Comparison of ENCODE assay signal across 8 mouse cellular contexts in the genomic region with DNA sequence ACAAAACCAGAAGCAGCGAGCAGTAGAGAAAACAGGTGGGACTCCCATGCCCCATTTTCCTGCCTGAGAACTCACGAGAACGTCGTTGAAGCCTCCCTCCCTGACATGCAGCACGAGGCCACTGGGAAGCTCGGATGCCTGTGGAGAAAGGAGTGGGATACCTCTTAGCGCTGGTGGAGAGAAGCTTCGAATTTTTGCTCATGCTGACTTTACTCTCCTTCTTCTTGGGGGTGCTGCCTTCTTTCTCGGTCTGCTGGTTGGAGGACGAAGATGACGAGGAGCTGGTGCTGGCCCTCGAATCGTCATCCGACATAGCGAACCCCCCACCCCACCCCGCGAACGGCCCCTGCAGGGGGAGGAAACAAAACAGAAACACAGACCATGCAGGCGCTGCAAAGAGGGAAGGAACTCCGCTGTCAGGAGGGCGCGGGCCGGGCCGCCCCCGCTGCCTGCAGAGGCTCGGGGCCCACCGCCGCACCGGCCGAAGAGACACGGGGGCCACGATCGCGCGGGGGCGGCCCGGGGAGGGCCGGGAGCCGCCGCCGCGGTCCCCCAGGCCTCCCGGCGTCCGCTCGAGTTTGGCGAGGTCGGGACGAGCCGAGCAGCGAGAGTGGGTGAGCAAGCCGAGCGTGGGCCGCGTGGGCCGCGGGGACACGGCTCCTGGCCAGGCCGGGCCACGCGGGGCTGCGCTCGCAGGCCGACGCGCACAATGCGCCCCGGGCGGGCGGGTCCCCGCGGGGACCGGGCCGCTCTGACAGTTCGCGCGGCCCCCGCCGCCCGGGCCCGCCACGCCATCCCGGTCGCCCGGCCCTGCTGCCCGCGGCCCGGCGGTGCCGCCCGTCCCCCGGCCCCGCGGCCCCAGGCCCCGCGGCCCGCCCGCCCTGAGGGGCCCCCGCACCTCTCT. TPM values are rescaled to one million over a fixed set of nuclear protein-coding genes. Genes with fewer than 3 reads are reported as not detected.
DNase-seq lines count a peak whose midpoint lies in the region; ATAC-seq and TF ChIP-seq lines count a peak whose summit lies in the region.

No protein-coding gene starts in this region.

- peak; percentile 60 for DNase-seq in MEL (ENCODE audit: low read depth, low spot score)
- DNase-seq in forebrain, postnatal 0 days = peak; percentile 65
- DNase-seq in hindbrain, embryonic 11.5 days (ENCODE audit: low spot score) = peak; percentile 52
- DNase-seq in left cerebral cortex, postnatal 14 days (ENCODE audit: low spot score in 2 of 2) = peak; percentile 24 to 45
- peak; percentile 52 for DNase-seq in right cerebral cortex, postnatal 25 days

- peak overlapping the region; percentile 96 for H3K9ac ChIP-seq in MEL (ENCODE audit: control insufficient read depth, low read depth, low read length, poor library complexity, severe bottlenecking)
- H3K9ac ChIP-seq in forebrain, postnatal 0 days = peak overlapping the region; percentile 97
- H3K9ac ChIP-seq in hindbrain, embryonic 11.5 days (ENCODE audit: low read depth, low read length) = peak overlapping the region; percentile 96

- peak overlapping the region; percentile 77 for H3K4me2 ChIP-seq in forebrain, postnatal 0 days (ENCODE audit: low read depth)
- H3K4me2 ChIP-seq in hindbrain, embryonic 11.5 days (replicated peaks; ENCODE audit: low read depth, low read length) = peak overlapping the region; percentile 81

- H3K4me1 ChIP-seq in MEL (ENCODE audit: control insufficient read depth in 1 of 2, insufficient read depth in 2 of 2, low read length in 2 of 2) = peaks cover 3 to 18% of the 10 kb centered on the region in 2 experiments; a peak in 3 of 4 replicates
- peaks cover 5% of the 10 kb centered on the region; the same call in 1 of the 2 replicates for H3K4me1 ChIP-seq in bone marrow macrophage, adult 2 months (ENCODE audit: control insufficient read depth, insufficient read depth, low read length)
- H3K4me1 ChIP-seq in forebrain, postnatal 0 days (ENCODE audit: insufficient read depth) = 0 out of 2 replicates have a peak, but pooled peaks cover 4% of the 10 kb centered on the region
- peaks cover 2% of the 10 kb centered on the region; the same call in 1 of the 2 replicates for H3K4me1 ChIP-seq in hindbrain, embryonic 11.5 days (replicated peaks; ENCODE audit: control insufficient read depth, insufficient read depth, low read length)
- H3K4me1 ChIP-seq in megakaryocyte, embryonic 14.5 days = peaks cover 50% of the 10 kb centered on the region

- TF ChIP-seq EP300 in MEL (IDR thresholded peaks at IDR 0.05; ENCODE audit: low read depth in 1 of 2, low read length in 2 of 2) = no peak

- ATAC-seq in forebrain, postnatal 0 days = peak; percentile 69
- ATAC-seq in hindbrain, embryonic 11.5 days (ENCODE audit: low FRiP score) = peak; percentile 51
- ATAC-seq in erythroid progenitor cell, adult 5-6 weeks (replicated peaks; ENCODE audit: low FRiP score, poor library complexity, severe bottlenecking) = no peak

- 3% methylated on average over 68 of the region's 99 CpGs for WGBS in forebrain, postnatal 0 days
- 1% methylated on average over 46 of the region's 99 CpGs for WGBS in hindbrain, embryonic 11.5 days

- no peaks in the 10 kb centered on the region for H3K9me3 ChIP-seq in MEL (replicated peaks; ENCODE audit: insufficient read depth, low read length)
- no peaks in the 10 kb centered on the region for H3K9me3 ChIP-seq in forebrain, postnatal 0 days (ENCODE audit: low read length)
- H3K9me3 ChIP-seq in hindbrain, embryonic 11.5 days (ENCODE audit: control insufficient read depth, low read length) = no peaks in the 10 kb centered on the region
- no peaks in the 10 kb centered on the region for H3K9me3 ChIP-seq in megakaryocyte, embryonic 14.5 days

- TF ChIP-seq RAD21 in MEL (IDR thresholded peaks at IDR 0.05; ENCODE audit: low read depth, low read length) = no peak

- H3K27ac ChIP-seq in MEL (ENCODE audit: control insufficient read depth, low read depth, low read length) = peak overlapping the region; percentile 45
- peak overlapping the region; percentile 20; the same call in 1 of the 2 replicates for H3K27ac ChIP-seq in bone marrow macrophage, adult 2 months (ENCODE audit: insufficient read depth, low read depth, low read length)
- peak overlapping the region; percentile 84 for H3K27ac ChIP-seq in forebrain, postnatal 0 days (ENCODE audit: low read depth, low read length)
- peak overlapping the region; percentile 78 for H3K27ac ChIP-seq in hindbrain, embryonic 11.5 days (ENCODE audit: low read depth, low read length)

- H3K4me3 ChIP-seq in MEL (ENCODE audit: control insufficient read depth in 1 of 2, insufficient read depth in 1 of 2, low read depth in 2 of 2, low read length in 2 of 2) = peak overlapping the region; percentile 83 to 94
- H3K4me3 ChIP-seq in bone marrow macrophage, adult 2 months (ENCODE audit: insufficient read depth, low read length) = peak overlapping the region; percentile 91
- H3K4me3 ChIP-seq in forebrain, postnatal 0 days (ENCODE audit: low read depth, low read length) = peak overlapping the region; percentile 82
- H3K4me3 ChIP-seq in hindbrain, embryonic 11.5 days (ENCODE audit: low read depth, low read length) = peak overlapping the region; percentile 96
- H3K4me3 ChIP-seq in megakaryocyte, embryonic 14.5 days (replicated peaks) = peak overlapping the region; percentile 95

- no peak for TF ChIP-seq POLR2A in MEL (IDR thresholded peaks at IDR 0.05; ENCODE audit: control insufficient read depth in 1 of 2, insufficient read depth in 1 of 2, low read depth in 1 of 2, low read length in 2 of 2, poor library complexity in 1 of 2)
- no peak for TF ChIP-seq POLR2A in bone marrow macrophage, adult 2 months (IDR thresholded peaks at IDR 0.05; ENCODE audit: borderline replicate concordance, low read depth, low read length)

- TF ChIP-seq CTCF in MEL (IDR thresholded peaks at IDR 0.05 in 2 of 3, conservative IDR thresholded peaks at IDR 0.05 in 1 of 3; ENCODE audit: control insufficient read depth in 1 of 3, insufficient read depth in 1 of 3, low read depth in 2 of 3, low read length in 3 of 3, poor library complexity in 1 of 3, severe bottlenecking in 1 of 3) = no peak
- no peak for TF ChIP-seq CTCF in bone marrow macrophage, adult 2 months (IDR thresholded peaks at IDR 0.05; ENCODE audit: low read depth, low read length)
- TF ChIP-seq CTCF in forebrain, postnatal 0 days (IDR thresholded peaks at IDR 0.05; ENCODE audit: low read depth) = no peak

- no peaks in the 10 kb centered on the region for H3K27me3 ChIP-seq in MEL (ENCODE audit: control insufficient read depth in 1 of 2, insufficient read depth in 2 of 2, low read length in 2 of 2)
- H3K27me3 ChIP-seq in forebrain, postnatal 0 days (ENCODE audit: insufficient read depth, low read length) = no peaks in the 10 kb centered on the region
- no peaks in the 10 kb centered on the region for H3K27me3 ChIP-seq in hindbrain, embryonic 11.5 days (ENCODE audit: control insufficient read depth, insufficient read depth, low read length)
- H3K27me3 ChIP-seq in megakaryocyte, embryonic 14.5 days (replicated peaks) = no peaks in the 10 kb centered on the region

- peaks cover 10 to 17% of the 10 kb centered on the region in 2 experiments for H3K36me3 ChIP-seq in MEL (ENCODE audit: control insufficient read depth in 1 of 2, insufficient read depth in 2 of 2, low read length in 2 of 2)
- no peaks in the 10 kb centered on the region for H3K36me3 ChIP-seq in forebrain, postnatal 0 days (ENCODE audit: insufficient read depth)
- no peaks in the 10 kb centered on the region for H3K36me3 ChIP-seq in hindbrain, embryonic 11.5 days (ENCODE audit: control insufficient read depth, insufficient read depth, low read length)
- H3K36me3 ChIP-seq in megakaryocyte, embryonic 14.5 days (replicated peaks; ENCODE audit: low read length) = peaks cover 34% of the 10 kb centered on the region

- intact Hi-C loops in left cerebral cortex, postnatal 14 days (cut with DNase I) = loop anchor here (2.0 kb wide), 1 partner anchor 60 kb away; the partner anchor contains the start of genes Nkiras1 and Rpl15

- H3K79me2 ChIP-seq in MEL (ENCODE audit: control insufficient read depth, insufficient read depth, low read length, poor library complexity) = peaks cover 25% of the 10 kb centered on the region

TF ChIP-seq in MEL, 35 proteins besides CTCF, POLR2A, EP300 and RAD21 (continues in another document):
- TF ChIP-seq ZC3H11A (IDR thresholded peaks at IDR 0.05; ENCODE audit: low read depth, low read length) = no peak
- TF ChIP-seq MAZ (IDR thresholded peaks at IDR 0.05; ENCODE audit: low read depth, low read length) = no peak
- TF ChIP-seq SMC3 (IDR thresholded peaks at IDR 0.05; ENCODE audit: low read depth, low read length) = no peak

RNA-seq across cellular contexts. Expression of gene Ube2e1, which starts 0.6 kb away (rescaled TPM):
- 43.0 and 43.2 TPM in 2 replicates for total RNA-seq in MEL (2012; rRNA removed)
- 100 to 1,000 TPM; 240 to 246 TPM for polyA plus RNA-seq in MEL (2012; ENCODE audit: insufficient read depth in 1 of 2, insufficient read length in 2 of 2, low read depth in 1 of 2, low replicate concordance in 2 of 2, missing spikeins in 1 of 2)
- 66.5 and 72.9 TPM in 2 replicates for polyA plus RNA-seq in bone marrow macrophage, adult 2 months (2012; ENCODE audit: insufficient read depth, insufficient read length, missing spikeins)
- 49.7 and 59.9 TPM in 2 replicates for total RNA-seq in forebrain, postnatal 0 days (2014; rRNA removed)
- 144 and 158 TPM in 2 replicates for polyA plus RNA-seq in forebrain, postnatal 0 days (2015; fragmentation: Nextera tagmentation; extraction: Ambion mirVana)
- 67.4 and 81.9 TPM in 2 replicates for polyA plus RNA-seq in hindbrain, embryonic 11.5 days (2014; fragmentation: Nextera tagmentation; extraction: Ambion mirVana)
- 100 to 1,000 TPM; 119 to 127 TPM for total RNA-seq in left cerebral cortex, postnatal 14 days (2021)
- 9.1 and 51.6 TPM in 2 replicates for polyA plus RNA-seq in megakaryocyte, embryonic 14.5 days (2012; ENCODE audit: insufficient read depth, low replicate concordance)
- 14.8 and 21.8 TPM in 2 replicates for total RNA-seq in erythroid progenitor cell, adult 5-6 weeks (2015; ENCODE audit: low replicate concordance)
- total RNA-seq in erythroid progenitor cell, adult 5-6 weeks (2017; ENCODE audit: low replicate concordance) = 10.1 and 26.2 TPM in 2 replicates

RNA-seq across cellular contexts. Expression of gene Rpl15, which starts 59.9 kb away (rescaled TPM):
- total RNA-seq in MEL (2012; rRNA removed) = 1,780 and 1,810 TPM in 2 replicates
- polyA plus RNA-seq in MEL (2012; ENCODE audit: insufficient read depth in 1 of 2, insufficient read length in 2 of 2, low read depth in 1 of 2, low replicate concordance in 2 of 2, missing spikeins in 1 of 2) = 100 to 1,000 TPM in 1 of 2 experiments, 10 to 100 TPM in 1; 99.6 to 885 TPM
- polyA plus RNA-seq in bone marrow macrophage, adult 2 months (2012; ENCODE audit: insufficient read depth, insufficient read length, missing spikeins) = 508 and 615 TPM in 2 replicates
- total RNA-seq in forebrain, postnatal 0 days (2014; rRNA removed) = 701 and 898 TPM in 2 replicates
- polyA plus RNA-seq in forebrain, postnatal 0 days (2015; fragmentation: Nextera tagmentation; extraction: Ambion mirVana) = 300 and 371 TPM in 2 replicates
- polyA plus RNA-seq in hindbrain, embryonic 11.5 days (2014; fragmentation: Nextera tagmentation; extraction: Ambion mirVana) = 400 and 415 TPM in 2 replicates
- 100 to 1,000 TPM; 430 to 476 TPM for total RNA-seq in left cerebral cortex, postnatal 14 days (2021)
- polyA plus RNA-seq in megakaryocyte, embryonic 14.5 days (2012; ENCODE audit: insufficient read depth, low replicate concordance) = 78.0 and 176 TPM in 2 replicates
- 659 and 700 TPM in 2 replicates for total RNA-seq in erythroid progenitor cell, adult 5-6 weeks (2015; ENCODE audit: low replicate concordance)
- 382 and 679 TPM in 2 replicates for total RNA-seq in erythroid progenitor cell, adult 5-6 weeks (2017; ENCODE audit: low replicate concordance)

Comparison
In these comparisons a context has a peak if more than half of its experiments do, and no peak if none do; other contexts are left out.
1. H3K27ac ChIP-seq: peak in every context shown above with its lines; median percentile 84 in forebrain, postnatal 0 days; 78 in hindbrain, embryonic 11.5 days; 45 in MEL; 20 in bone marrow macrophage, adult 2 months.